Mouse (Mus musculus): Measurements from ENCODE around the gene Ppp1r12a. TPM values are rescaled to one million over a fixed set of nuclear protein-coding genes. Genes with fewer than 3 reads are reported as not detected.
"Not testable (repeated sequence)": the region's sequence is repeated elsewhere in the genome, so short reads cannot be mapped to it uniquely, and the experiment has no call there.

Ppp1r12a gene
- total RNA-seq, 2 experiments from 2014 or later = 81.6 to 148 TPM

DNA sequence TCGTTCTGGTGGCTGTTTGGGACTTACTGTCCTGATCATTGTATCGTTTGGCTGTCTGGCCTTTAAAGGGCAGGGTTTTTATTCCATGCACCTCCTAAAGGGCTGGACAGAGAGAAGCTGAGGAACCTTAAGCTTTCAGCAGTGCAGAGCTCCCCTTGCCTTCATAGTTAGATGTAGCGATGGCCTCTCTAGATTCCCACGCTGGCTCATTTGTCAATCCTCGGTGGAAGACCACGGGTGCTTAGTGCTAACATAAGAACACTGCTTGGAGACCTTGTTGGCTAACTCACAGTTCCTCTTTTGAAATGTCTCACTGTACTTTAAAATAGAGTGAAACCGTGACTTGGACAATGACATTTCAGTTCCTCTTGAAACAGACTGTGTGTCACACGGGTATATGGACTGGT lies 29.4 kb downstream of the Ppp1r12a start:
- peak; percentile 95 for ATAC-seq (replicated peaks; ENCODE audit: poor library complexity, severe bottlenecking)

DNA sequence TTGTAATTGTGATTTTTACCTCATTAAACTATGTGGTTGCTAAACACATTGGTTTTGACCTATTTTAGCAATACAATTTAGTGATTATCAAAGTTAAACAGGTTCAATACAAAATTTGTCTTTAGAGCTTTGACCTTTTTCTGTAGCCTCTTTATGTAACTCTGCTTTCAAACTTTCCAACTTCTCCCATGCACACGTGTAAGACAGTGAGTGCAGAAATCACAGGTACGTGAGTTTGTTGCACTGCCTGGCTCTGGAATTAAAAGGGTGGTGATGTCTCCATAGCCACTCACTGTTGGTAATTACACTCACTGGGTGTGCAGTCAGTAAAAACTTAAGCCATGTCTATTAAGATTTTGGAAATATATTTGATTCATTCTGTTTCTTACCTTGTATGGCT lies 30.3 kb downstream of the Ppp1r12a start:
- ATAC-seq (replicated peaks; ENCODE audit: poor library complexity, severe bottlenecking) = no peak

DNA sequence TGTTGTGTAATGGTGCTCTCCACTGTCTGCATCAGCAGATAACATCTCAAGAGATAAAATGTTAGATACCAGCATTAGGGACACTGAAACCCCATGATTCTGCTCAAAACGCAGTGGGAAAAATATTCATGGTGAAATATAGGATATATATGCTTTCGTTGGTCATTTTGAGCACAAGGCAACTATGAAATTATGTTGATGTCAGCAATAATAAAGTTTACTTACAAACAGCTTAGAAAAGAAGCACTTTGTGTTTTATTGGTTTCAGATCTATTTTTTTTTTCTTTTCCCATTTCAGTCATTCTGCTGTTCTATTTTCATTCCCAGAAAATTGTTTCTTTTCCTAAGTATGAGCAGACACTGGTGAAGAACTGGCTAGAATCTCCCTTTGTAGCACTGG lies 34.1 kb downstream of the Ppp1r12a start:
- no peak for ATAC-seq (replicated peaks; ENCODE audit: poor library complexity, severe bottlenecking)

DNA sequence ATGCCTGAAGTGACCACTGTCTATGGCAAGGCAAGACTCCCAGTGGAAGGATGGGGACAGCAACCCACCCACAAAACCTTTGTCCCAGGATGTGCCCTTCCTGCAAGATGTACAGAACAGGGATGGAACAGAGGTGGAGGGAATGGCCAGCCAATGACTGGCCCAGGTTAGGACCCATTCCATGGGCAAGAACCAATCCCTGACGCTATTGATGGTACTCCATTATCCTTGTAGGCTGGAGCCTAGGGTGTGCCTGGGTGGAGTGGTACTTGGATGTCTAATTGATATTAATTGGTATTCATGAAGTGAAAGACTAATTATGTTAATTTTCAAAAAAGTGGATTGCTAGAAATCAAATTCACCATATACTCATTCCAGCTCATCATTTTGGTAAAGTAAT lies 35.5 kb downstream of the Ppp1r12a start:
- no peak for ATAC-seq (replicated peaks; ENCODE audit: poor library complexity, severe bottlenecking)

DNA sequence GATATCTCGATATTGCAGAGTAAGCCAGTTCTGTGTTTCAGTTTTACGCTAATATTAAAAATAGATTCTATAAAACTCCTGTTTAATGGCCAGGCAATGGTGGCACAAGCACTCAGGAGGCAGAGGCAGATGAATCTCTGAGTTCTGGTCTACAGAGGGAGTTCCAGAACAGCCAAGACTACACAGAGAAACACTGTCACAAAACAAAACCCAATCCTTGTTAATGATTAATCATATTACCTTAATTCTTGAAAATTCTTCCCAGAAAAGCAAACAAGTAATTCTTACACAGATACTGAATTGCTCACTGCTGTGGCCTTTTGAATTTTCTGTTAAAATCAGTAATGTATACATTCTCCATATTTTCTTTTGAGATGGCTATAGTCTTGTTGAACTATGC lies 37.0 kb downstream of the Ppp1r12a start:
- no peak for ATAC-seq (replicated peaks; ENCODE audit: poor library complexity, severe bottlenecking)

DNA sequence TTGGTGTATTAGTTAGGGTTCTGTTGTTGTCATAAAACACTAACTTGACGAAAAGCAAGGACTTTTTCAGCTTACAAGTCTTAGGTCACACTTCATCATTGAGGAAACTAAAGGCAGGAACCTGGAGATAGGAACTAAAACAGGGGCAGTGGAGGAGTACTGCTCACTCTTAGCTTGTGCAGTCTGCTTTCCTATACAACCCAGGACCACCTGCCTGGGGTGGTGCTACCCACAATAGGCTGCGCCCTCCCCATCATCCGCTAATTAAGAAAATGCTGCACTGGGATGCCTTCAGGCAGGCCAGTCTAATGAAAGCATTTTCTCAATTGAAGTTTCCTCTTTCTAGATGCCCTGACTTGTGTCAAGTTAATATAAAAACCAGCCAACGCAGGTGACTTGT lies 40.1 kb downstream of the Ppp1r12a start:
- no peak for ATAC-seq (replicated peaks; ENCODE audit: poor library complexity, severe bottlenecking)

DNA sequence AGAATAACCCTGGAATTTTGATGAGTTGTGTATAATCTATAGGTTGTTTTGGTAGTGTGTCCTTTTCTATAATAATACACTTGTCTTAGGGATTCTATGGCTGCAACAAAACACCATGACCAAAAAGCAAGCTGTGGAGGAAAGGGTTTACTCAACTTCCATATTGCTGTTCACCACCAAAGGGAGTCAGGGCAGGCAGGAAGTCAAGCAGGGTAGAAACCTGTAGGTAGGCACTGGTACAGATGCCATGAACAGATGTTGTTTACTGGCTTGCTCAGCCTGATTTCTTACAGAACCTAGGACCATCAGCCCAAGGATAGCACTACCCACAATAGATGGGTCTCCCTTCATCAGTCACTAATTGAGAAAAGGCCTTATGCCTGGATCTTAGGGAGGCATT lies 41.4 kb downstream of the Ppp1r12a start:
- ATAC-seq (replicated peaks; ENCODE audit: poor library complexity, severe bottlenecking) = 0 out of 2 replicates have a peak, but pooled peaks have one; percentile 20

DNA sequence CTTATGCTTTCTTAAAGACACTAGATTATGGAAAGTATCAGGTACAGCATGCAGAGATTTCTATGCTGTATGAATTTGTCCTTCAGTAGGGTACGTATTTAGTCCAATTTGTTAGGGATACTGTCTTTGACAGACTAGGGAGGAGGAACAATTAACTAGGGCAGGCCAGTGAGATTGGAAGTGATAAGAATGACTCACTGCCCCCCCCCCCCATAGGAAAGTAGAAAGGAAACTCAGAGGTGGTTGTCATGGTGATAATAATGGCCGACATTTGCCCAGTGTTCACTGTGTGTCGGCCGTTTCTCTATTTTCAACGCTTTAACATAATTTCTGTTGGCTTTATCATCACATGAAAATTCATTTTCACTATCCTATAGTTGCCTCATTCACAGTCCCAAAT lies 47.4 kb downstream of the Ppp1r12a start:
- ATAC-seq (replicated peaks; ENCODE audit: poor library complexity, severe bottlenecking) = no peak

DNA sequence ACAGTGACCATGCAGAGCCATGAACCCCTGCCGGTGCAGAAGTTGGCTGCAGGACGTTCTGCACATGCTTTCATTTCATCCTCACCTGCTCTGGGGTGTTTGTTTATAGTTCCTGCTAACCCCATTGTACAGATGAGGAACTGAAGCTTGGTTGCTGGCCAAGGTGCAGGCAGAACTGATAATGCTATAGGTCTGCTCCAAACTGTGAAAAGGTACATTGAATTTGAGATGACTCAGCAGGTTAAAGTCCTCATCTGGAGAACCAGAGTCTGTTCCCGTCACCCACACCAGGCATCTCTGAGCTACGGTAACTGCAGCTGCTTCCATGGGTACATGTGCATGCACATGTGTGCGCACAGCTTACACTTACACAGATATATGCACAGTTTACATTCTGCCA lies 62.4 kb downstream of the Ppp1r12a start:
- peak; percentile 22; the same call in 1 of the 2 replicates for ATAC-seq (replicated peaks; ENCODE audit: poor library complexity, severe bottlenecking)

DNA sequence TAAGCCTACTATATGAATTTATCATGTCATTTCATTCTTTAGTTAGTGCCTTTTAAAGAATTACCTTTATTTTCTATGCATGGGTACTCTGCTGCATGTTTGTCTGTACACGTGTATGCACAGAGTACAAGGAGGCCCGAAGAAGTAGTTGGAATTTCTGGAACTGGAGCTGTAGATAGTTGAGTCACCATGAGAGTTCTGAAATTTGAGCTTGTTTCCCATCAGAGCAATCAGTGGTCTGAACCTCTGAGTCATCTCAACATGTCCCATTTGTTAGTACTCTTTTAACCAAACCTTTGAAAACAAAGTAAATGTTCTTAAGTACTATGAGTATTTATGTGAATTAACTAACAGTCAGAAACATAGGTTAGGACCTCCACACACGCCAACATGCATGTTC lies 75.1 kb downstream of the Ppp1r12a start:
- no peak for ATAC-seq (replicated peaks; ENCODE audit: poor library complexity, severe bottlenecking)

DNA sequence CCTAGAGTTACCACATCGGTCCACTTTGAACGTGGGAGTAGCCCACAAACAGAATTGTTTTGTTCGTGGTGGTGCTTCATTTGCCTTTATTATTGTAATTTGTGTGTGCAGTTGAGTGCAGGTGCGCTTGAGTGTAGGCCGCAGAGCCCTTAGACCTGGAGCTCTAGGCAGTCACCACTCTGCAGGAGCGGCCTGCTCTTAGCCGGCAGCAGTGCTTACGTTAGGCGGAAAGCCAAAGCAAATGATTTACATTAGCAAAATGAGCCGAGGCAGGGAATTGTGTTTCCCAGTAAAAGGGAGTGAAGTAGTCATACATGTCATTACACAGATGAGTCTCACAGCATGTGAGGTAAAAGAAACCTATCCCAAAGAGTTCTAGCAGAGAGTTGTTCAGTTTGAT lies 77.1 kb downstream of the Ppp1r12a start:
- no peak for ATAC-seq (replicated peaks; ENCODE audit: poor library complexity, severe bottlenecking)

DNA sequence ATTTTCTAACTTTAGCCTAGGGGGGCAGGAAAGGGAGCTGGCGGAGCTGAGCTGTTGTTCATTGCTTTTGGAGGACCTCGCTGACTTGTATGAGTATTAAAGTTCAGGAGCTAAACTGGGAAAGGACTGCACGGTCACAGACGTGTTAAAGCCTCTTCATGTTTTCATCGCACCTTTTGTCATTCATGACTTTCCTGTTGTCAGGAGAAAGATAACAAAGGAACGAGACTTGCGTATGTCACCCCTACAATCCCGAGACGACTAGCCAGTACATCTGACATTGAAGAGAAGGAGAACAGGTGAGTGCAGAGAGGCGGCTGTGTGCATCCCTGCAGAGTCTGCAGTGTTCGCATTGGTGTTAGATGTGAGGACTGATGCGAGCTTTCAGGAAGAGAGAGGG lies 88.7 kb downstream of the Ppp1r12a start:
- ATAC-seq (replicated peaks; ENCODE audit: poor library complexity, severe bottlenecking) = no peak

DNA sequence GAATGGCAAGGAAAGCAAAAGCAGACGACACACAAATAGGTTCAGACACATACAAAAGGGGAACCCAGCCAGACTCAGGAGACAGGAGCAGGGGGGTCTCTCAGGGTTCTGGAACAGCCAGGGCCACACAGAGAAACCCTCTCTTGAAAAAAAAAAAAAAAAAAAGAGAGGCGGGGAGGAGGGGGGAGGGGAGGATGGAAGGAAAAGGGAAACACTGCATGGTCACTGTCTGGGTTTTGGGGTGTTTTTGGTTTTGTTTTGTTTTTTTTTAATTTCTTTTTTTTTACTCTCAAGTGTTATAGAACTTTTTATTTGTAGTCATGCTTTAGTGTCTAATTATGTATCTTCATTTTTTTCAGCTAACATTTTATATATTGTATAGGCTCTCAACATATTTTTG lies 89.2 kb downstream of the Ppp1r12a start:
- ATAC-seq (replicated peaks; ENCODE audit: poor library complexity, severe bottlenecking) = no peak

DNA sequence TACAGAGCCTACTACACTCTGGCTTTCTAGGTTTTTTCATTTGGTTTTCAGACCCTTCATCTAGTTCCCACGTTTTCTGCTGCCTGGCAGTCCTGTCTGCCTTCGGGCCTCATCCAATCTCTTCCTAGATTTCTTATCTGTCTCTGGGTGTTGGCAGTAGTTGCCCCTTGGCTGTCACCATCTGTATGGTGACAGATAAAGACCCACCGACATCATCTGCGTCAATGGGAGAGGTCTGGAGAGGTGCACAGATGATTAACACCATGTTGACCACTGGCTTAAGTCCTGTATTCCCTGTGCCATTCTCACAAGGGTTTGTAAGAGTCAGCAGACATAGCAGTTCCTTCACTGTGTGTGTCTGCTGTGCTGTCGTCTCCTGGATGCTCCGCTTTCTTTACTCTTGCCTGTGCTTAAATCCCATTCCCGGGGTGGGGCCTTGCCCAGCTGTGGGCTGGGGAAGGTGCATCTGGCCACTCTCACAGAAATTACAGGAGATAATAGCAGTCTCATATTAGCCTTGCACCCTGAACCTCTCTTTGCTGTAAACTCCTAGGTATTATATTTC lies 93.9 kb downstream of the Ppp1r12a start:
- no peak for ATAC-seq (replicated peaks; ENCODE audit: poor library complexity, severe bottlenecking)

DNA sequence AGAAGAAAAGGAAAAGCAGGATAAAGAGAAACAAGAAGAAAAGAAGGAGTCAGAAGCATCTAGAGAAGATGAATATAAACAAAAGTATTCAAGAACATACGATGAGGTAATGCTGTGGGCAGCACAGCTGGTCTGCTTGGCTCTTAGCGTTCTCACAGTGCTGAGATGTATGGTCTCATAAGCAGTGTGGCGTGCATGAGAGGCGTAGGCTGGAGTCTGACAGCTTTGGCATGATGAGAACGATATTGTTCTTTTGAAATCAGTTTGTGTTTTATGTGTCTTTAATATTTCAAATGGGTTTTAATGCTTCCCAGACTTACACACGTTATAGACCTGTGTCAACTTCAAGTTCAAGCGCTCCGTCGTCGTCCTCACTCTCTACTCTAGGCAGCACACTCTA lies 98.9 kb downstream of the Ppp1r12a start:
- no peak for ATAC-seq (replicated peaks; ENCODE audit: poor library complexity, severe bottlenecking)

DNA sequence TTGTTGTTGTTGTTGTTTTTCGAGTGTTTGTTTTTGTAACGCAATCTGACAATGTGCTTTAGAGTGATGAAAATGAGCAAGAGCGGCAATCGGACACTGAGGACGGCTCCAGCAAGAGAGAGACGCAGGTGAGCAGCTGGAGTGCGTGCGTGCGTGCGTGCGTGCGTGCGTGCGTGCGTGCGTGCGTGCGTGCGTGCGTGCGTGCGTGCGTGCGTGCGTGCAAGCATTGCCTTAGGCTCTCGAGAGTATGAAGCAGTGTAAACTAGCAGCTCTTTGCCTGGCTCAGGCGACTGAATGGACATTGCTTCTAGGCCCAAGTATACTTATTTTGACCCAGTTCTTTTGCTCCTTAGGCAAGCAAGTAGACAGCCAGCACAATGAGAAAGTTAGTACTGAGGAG lies 102.6 kb downstream of the Ppp1r12a start:
- no peak for ATAC-seq (replicated peaks; ENCODE audit: poor library complexity, severe bottlenecking)

DNA sequence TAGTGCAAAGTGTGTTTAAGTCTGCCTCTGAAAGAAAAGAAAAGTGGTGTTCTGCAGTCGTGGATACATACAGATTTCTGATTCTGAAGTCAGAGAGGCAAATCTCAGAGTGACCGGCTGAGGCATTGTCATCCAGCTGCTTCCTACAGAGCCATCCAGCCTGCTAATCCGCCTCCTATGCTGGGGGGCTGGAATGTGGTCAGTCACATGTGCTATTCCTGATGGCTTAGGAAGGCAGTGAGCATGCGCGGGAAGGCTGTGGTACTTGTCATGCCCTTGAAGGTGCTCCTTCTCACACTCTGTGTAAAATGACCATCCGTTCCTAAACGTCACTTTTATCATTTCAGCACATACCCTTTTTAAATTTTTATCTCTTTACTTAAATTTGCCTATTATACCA lies 109.2 kb downstream of the Ppp1r12a start:
- ATAC-seq (replicated peaks; ENCODE audit: poor library complexity, severe bottlenecking) = no peak

DNA sequence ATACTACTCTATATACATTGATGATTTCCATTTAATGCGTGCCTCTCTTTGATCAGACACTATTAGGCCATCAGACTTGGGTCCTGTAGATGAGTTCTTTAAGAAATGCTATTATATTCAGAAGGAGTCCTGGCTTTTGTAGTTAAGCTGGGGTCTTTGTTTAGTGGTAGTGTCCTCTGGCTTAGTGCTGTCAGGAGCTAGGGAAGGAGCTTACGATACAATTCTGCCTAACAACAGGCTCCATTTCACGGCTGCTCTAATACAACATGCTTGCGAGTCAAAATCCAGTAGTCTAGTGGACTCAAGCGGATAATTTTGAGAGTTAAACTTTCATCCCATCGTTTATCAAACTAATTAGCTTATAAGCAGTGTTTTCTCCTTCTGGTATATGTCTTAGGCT lies 114.7 kb downstream of the Ppp1r12a start:
- no peak for ATAC-seq (replicated peaks; ENCODE audit: poor library complexity, severe bottlenecking)

DNA sequence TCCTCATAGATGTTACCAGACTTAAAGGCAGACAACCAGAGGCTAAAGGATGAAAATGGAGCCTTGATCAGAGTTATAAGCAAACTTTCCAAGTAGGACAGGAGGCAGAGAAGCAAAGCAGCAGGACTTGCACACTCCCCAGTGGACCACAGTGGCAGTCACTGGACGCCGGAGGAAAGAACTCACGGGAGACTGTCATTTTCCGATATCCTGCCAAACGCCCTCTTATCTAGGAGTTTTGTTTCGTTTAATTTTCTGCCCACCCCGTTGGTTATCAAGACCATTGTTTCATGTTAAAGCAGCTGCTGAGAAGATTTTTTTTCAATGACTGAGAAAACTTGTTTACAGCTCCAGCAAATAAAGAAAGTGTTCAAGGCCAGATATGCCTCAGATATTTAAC lies 115.2 kb downstream of the Ppp1r12a start:
- no peak for ATAC-seq (replicated peaks; ENCODE audit: poor library complexity, severe bottlenecking)

DNA sequence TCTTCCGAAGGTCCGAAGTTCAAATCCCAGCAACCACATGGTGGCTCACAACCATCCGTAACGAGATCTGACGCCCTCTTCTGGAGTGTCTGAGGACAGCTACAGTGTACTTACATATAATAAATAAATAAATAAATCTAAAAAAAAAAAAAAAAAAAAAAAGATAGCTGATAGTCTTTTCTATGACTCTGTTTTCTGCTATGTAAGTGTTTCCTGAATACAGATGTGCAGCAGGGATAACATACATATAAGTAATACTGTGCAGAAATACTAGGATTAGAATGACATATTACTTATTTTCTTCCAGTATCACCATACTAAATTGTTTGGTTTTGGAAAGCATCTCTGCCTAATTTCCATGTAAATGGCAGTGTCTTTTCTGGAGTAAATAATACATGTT lies 119.1 kb downstream of the Ppp1r12a start:
- ATAC-seq (replicated peaks; ENCODE audit: poor library complexity, severe bottlenecking) = not testable (repeated sequence)

DNA sequence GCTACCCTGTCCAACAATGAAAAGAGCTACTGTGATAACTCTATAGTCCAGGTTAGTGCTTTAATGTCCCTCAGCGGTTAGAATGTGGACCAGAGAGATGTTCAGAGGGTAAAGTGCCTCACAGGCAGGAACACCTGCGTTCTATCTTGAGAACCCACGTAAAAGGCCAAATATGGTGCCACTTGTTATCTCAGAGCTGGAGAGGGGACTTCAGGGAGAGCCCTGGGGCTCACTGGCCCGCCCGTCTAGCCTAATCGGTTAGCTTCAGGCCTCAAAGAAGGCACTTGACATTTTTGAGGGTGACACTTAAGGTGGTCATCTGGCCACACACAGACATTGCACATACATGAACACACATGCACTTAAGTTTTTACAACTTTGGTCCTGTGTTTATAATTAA lies 120.4 kb downstream of the Ppp1r12a start:
- no peak for ATAC-seq (replicated peaks; ENCODE audit: poor library complexity, severe bottlenecking)

DNA sequence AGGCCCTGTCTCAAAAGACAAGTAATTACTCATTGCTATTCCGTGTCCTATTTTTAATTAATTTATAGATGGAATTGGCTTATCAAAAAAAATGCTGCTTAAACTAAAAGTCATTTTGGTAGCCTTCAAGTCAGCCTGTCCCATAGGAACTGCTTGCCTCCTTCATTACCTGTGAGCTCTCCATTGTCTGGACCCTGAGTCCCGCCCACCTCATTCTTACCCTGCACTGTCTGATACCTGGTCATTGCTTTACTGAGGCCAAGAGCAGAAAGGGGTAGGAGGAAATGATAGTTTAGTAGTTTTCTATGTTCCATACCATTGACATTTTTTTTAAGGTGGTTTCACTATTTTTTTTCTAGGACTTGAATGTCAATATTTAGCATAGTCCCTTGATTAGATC lies 121.4 kb downstream of the Ppp1r12a start:
- ATAC-seq (replicated peaks; ENCODE audit: poor library complexity, severe bottlenecking) = no peak

DNA sequence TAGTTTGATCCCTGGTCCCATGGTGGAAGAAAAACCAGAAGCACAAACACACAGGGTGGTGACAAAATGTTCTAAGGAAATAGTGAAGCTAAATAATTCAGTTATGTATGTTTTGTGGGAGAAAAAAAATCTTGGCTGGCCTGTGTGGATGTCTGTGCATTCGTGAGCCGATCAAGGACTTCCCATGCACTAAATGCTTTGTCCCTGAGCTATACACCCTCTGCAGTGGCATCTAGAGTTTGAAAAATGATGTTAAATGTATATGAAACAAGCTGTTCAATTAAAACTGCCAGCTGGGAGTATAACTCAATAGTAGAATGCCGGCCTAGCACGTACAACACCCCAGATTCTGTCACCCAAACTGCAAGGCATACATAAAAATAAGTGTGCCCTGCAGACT lies 121.8 kb downstream of the Ppp1r12a start:
- no peak for ATAC-seq (replicated peaks; ENCODE audit: poor library complexity, severe bottlenecking)

Data from granulocyte monocyte progenitor cell, adult 5-6 weeks (primary cell).